9 mouse cellular contexts compared by ENCODE assay signal in the genomic region with DNA sequence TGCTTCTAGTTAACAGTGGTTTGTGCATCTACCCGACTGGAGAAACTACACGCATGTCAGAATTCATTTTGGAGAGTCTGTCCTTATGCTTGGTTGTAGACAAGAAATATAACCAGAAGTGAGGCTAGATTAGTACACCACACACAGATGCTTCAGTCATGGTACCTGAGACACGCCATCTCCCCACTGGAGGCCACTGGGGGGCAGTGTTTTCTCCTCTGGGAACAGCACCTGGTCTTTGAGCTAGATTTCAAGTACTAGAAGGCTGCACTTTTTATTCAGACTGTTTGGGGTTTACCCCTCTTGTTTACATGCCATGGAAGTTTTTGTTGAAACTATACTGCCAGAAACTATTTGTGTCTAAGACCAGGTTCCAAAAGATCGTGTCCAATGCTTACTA. TPM values are rescaled to one million over a fixed set of nuclear protein-coding genes. Genes with fewer than 3 reads are reported as not detected.
DNase-seq lines count a peak whose midpoint lies in the region; ATAC-seq and TF ChIP-seq lines count a peak whose summit lies in the region.
"Had no signal": no experiment of that assay in that cellular context is flagged by ENCODE, and none has a peak within 500 bp of the region (broad histone marks: within the 10 kb centered on the region; RNA-seq: fewer than 3 reads in every experiment).

No protein-coding gene starts in this region.

- ATAC-seq in hindbrain, postnatal 0 days: no peak
- no peak for ATAC-seq in hindbrain, embryonic 12.5 days (ENCODE audit: low FRiP score)

- H3K4me1 ChIP-seq in hindbrain, postnatal 0 days (ENCODE audit: insufficient read depth, low read length): no peaks in the 10 kb centered on the region
- no peaks in the 10 kb centered on the region for H3K4me1 ChIP-seq in hindbrain, embryonic 12.5 days
- no peaks in the 10 kb centered on the region for H3K4me1 ChIP-seq in CH12.LX (ENCODE audit: control insufficient read depth in 1 of 2, insufficient read depth in 2 of 2)
- H3K4me1 ChIP-seq in embryonic facial prominence, embryonic 10.5 days: no peaks in the 10 kb centered on the region
- H3K4me1 ChIP-seq: lung, embryonic 15.5 days had no signal

- TF ChIP-seq CTCF in hindbrain, postnatal 0 days (IDR thresholded peaks at IDR 0.05; ENCODE audit: low read depth): peak; percentile 58
- TF ChIP-seq CTCF in CH12.LX (conservative IDR thresholded peaks at IDR 0.05 in 1 of 2, IDR thresholded peaks at IDR 0.05 in 1 of 2; ENCODE audit: low read depth in 2 of 2, low read length in 2 of 2): peak; percentile 61 to 84

- TF ChIP-seq RAD21 in CH12.LX (IDR thresholded peaks at IDR 0.05; ENCODE audit: low read depth, low read length): peak; percentile 74

- H3K4me3 ChIP-seq in hindbrain, postnatal 0 days (ENCODE audit: low read length): no peak overlapping the region
- no peak overlapping the region for H3K4me3 ChIP-seq in hindbrain, embryonic 12.5 days
- no peak overlapping the region for H3K4me3 ChIP-seq in CH12.LX (replicated peaks in 1 of 3; ENCODE audit: low read depth in 2 of 3, low read length in 2 of 3, poor library complexity in 1 of 3)
- H3K4me3 ChIP-seq in embryonic facial prominence, embryonic 10.5 days: no peak overlapping the region
- H3K4me3 ChIP-seq: lung, embryonic 15.5 days had no signal

- H3K9me3 ChIP-seq in hindbrain, postnatal 0 days (ENCODE audit: low read length): no peaks in the 10 kb centered on the region
- no peaks in the 10 kb centered on the region for H3K9me3 ChIP-seq in hindbrain, embryonic 12.5 days (replicated peaks)
- no peaks in the 10 kb centered on the region for H3K9me3 ChIP-seq in CH12.LX (replicated peaks; ENCODE audit: low read length)
- no peaks in the 10 kb centered on the region for H3K9me3 ChIP-seq in embryonic facial prominence, embryonic 10.5 days
- H3K9me3 ChIP-seq: lung, embryonic 15.5 days had no signal

- H3K79me2 ChIP-seq in CH12.LX (replicated peaks; ENCODE audit: control insufficient read depth, extremely low read depth, insufficient read depth, poor library complexity, severe bottlenecking): no peaks in the 10 kb centered on the region

- DNase-seq in hindbrain, postnatal 0 days (ENCODE audit: low spot score): peak; percentile 32
- peak; percentile 68 for DNase-seq in CH12.LX (ENCODE audit: extremely low read depth)
- DNase-seq in adrenal gland, postnatal 36 days: peak; percentile 61 to 76
- peak; percentile 58 for DNase-seq in embryonic facial prominence, embryonic 10.5 days (ENCODE audit: low spot score)
- DNase-seq in layer of hippocampus, postnatal 10 days (ENCODE audit: low spot score in 2 of 2): peak; percentile 58 to 72
- DNase-seq in natural killer cell, adult 2 months (ENCODE audit: low spot score in 2 of 2): peak; percentile 18 to 64
- peak; percentile 71 for DNase-seq in thymus, postnatal 25 days

- dilution Hi-C loops in CH12.LX (cut with MboI; ENCODE audit: extremely low pct_ligation_motif_present, extremely low pct_unique_long_range_greater_than_20kb, low sequenced_read_pairs): no loop called here

- no peaks in the 10 kb centered on the region for H3K27me3 ChIP-seq in hindbrain, postnatal 0 days (ENCODE audit: insufficient read depth, low read length)
- H3K27me3 ChIP-seq in hindbrain, embryonic 12.5 days: no peaks in the 10 kb centered on the region
- no peaks in the 10 kb centered on the region for H3K27me3 ChIP-seq in CH12.LX (replicated peaks)
- no peaks in the 10 kb centered on the region for H3K27me3 ChIP-seq in embryonic facial prominence, embryonic 10.5 days (replicated peaks; ENCODE audit: low read depth, poor library complexity, severe bottlenecking)
- H3K27me3 ChIP-seq: lung, embryonic 15.5 days had no signal

- H3K27ac ChIP-seq in hindbrain, postnatal 0 days: no peak overlapping the region
- no peak overlapping the region for H3K27ac ChIP-seq in hindbrain, embryonic 12.5 days
- no peak overlapping the region for H3K27ac ChIP-seq in CH12.LX (ENCODE audit: insufficient read depth, low read depth)
- H3K27ac ChIP-seq in embryonic facial prominence, embryonic 10.5 days (replicated peaks): no peak overlapping the region
- H3K27ac ChIP-seq: lung, embryonic 15.5 days had no signal

- in situ Hi-C loops in CH12.LX (cut with MboI; ENCODE audit: low pct_ligation_motif_present, low pct_unique_long_range_greater_than_20kb, low sequenced_read_pairs): loop anchor here (10.0 to 25.0 kb wide), 2 partner anchors 287 to 944 kb away; no protein-coding TSS in a partner anchor

- no peak for TF ChIP-seq POLR2A in CH12.LX (IDR thresholded peaks at IDR 0.05; ENCODE audit: low read depth, low read length)

- no peak for TF ChIP-seq EP300 in CH12.LX (IDR thresholded peaks at IDR 0.05; ENCODE audit: low read length)

- 29% methylated on average over 4 of the region's 4 CpGs for WGBS in hindbrain, postnatal 0 days
- WGBS in hindbrain, embryonic 12.5 days: 29% methylated on average over 4 of the region's 4 CpGs
- 28% methylated on average over 4 of the region's 4 CpGs for WGBS in embryonic facial prominence, embryonic 10.5 days

- H3K4me2 ChIP-seq in hindbrain, postnatal 0 days (ENCODE audit: low read depth, low read length): no peak overlapping the region
- H3K4me2 ChIP-seq in hindbrain, embryonic 12.5 days (replicated peaks): no peak overlapping the region
- no peak overlapping the region for H3K4me2 ChIP-seq in CH12.LX (ENCODE audit: insufficient read depth, low read depth, poor library complexity, severe bottlenecking)
- H3K4me2 ChIP-seq: lung, embryonic 15.5 days had no signal

- no peak overlapping the region for H3K9ac ChIP-seq in hindbrain, postnatal 0 days (replicated peaks; ENCODE audit: low read length)
- no peak overlapping the region for H3K9ac ChIP-seq in hindbrain, embryonic 12.5 days
- H3K9ac ChIP-seq in CH12.LX (ENCODE audit: insufficient read depth, low read depth): no peak overlapping the region
- H3K9ac ChIP-seq: lung, embryonic 15.5 days had no signal

- H3K36me3 ChIP-seq in hindbrain, postnatal 0 days (ENCODE audit: insufficient read depth, low read length): no peaks in the 10 kb centered on the region
- H3K36me3 ChIP-seq in hindbrain, embryonic 12.5 days: no peaks in the 10 kb centered on the region
- no peaks in the 10 kb centered on the region for H3K36me3 ChIP-seq in CH12.LX (replicated peaks in 1 of 2; ENCODE audit: control insufficient read depth in 1 of 2, insufficient read depth in 1 of 2, low read length in 1 of 2)
- H3K36me3 ChIP-seq in embryonic facial prominence, embryonic 10.5 days (replicated peaks): no peaks in the 10 kb centered on the region
- H3K36me3 ChIP-seq: lung, embryonic 15.5 days had no signal

TF ChIP-seq in CH12.LX, 34 proteins besides CTCF, POLR2A, EP300 and RAD21 (continues in another document):
- TF ChIP-seq ZC3H11A (IDR thresholded peaks at IDR 0.05; ENCODE audit: low read depth, low read length): peak; percentile 58
- TF ChIP-seq SIN3A (IDR thresholded peaks at IDR 0.05; ENCODE audit: low read length): no peak
- TF ChIP-seq ZNF384 (IDR thresholded peaks at IDR 0.05; ENCODE audit: low read depth, low read length): no peak
- 0 out of 2 replicates have a peak, but pooled peaks have one; percentile 14 for TF ChIP-seq MEF2A (IDR thresholded peaks at IDR 0.05; ENCODE audit: borderline replicate concordance, low read depth, low read length)
- no peak for TF ChIP-seq BHLHE40 (IDR thresholded peaks at IDR 0.05; ENCODE audit: low read depth, low read length)
- TF ChIP-seq PAX5 (IDR thresholded peaks at IDR 0.05; ENCODE audit: low read length): no peak
- TF ChIP-seq JUND (conservative IDR thresholded peaks at IDR 0.05; ENCODE audit: low read depth, low read length): no peak
- 0 out of 2 replicates have a peak, but pooled peaks have one; percentile 53 for TF ChIP-seq IRF4 (IDR thresholded peaks at IDR 0.05; ENCODE audit: low read depth, low read length)
- TF ChIP-seq KAT2A (IDR thresholded peaks at IDR 0.05; ENCODE audit: insufficient replicate concordance, low read length): no peak
- TF ChIP-seq MAX (IDR thresholded peaks at IDR 0.05; ENCODE audit: low read length): no peak
- no peak for TF ChIP-seq ZKSCAN1 (IDR thresholded peaks at IDR 0.05; ENCODE audit: borderline replicate concordance, low read depth, low read length)
- TF ChIP-seq NELFE (IDR thresholded peaks at IDR 0.05; ENCODE audit: low read depth, low read length): no peak
- no peak for TF ChIP-seq USF2 (conservative IDR thresholded peaks at IDR 0.05; ENCODE audit: low read depth, low read length)
- no peak for TF ChIP-seq NRF1 (IDR thresholded peaks at IDR 0.05; ENCODE audit: low read depth, low read length)
- TF ChIP-seq UBTF (IDR thresholded peaks at IDR 0.05; ENCODE audit: low read depth, low read length): no peak
- TF ChIP-seq RCOR1 (conservative IDR thresholded peaks at IDR 0.05; ENCODE audit: low read depth, low read length): no peak
- no peak for TF ChIP-seq CHD2 (IDR thresholded peaks at IDR 0.05; ENCODE audit: low read length)
- no peak for TF ChIP-seq JUN (IDR thresholded peaks at IDR 0.05; ENCODE audit: insufficient read depth, low read depth, low read length)
- TF ChIP-seq ETS1 (conservative IDR thresholded peaks at IDR 0.05; ENCODE audit: low read depth, low read length): no peak
- TF ChIP-seq ZMIZ1 (IDR thresholded peaks at IDR 0.05; ENCODE audit: low read depth, low read length): no peak
- TF ChIP-seq MXI1 (IDR thresholded peaks at IDR 0.05; ENCODE audit: low read depth, low read length): no peak
- no peak for TF ChIP-seq HCFC1 (IDR thresholded peaks at IDR 0.05; ENCODE audit: low read depth, low read length)
- TF ChIP-seq SMC3 (IDR thresholded peaks at IDR 0.05; ENCODE audit: low read depth, low read length): peak; percentile 88
- no peak for TF ChIP-seq CHD1 (IDR thresholded peaks at IDR 0.05; ENCODE audit: low read depth, low read length)
- TF ChIP-seq POLR2AphosphoS2 (IDR thresholded peaks at IDR 0.05; ENCODE audit: low read depth, low read length): no peak
- TF ChIP-seq MAZ (IDR thresholded peaks at IDR 0.05; ENCODE audit: low read depth, low read length): no peak
- TF ChIP-seq USF1 (IDR thresholded peaks at IDR 0.05; ENCODE audit: low read depth, low read length): no peak
- TF ChIP-seq TCF12 (IDR thresholded peaks at IDR 0.05; ENCODE audit: low read depth, low read length): no peak

RNA-seq across cellular contexts. Expression of gene Psmd14, which starts 43.2 kb away (rescaled TPM):
- total RNA-seq in hindbrain, postnatal 0 days (2014; rRNA removed): 84.3 and 93.1 TPM in 2 replicates
- 200 TPM in 2 replicates for polyA plus RNA-seq in hindbrain, postnatal 0 days (2015; fragmentation: Nextera tagmentation; extraction: Ambion mirVana)
- polyA plus RNA-seq in hindbrain, embryonic 12.5 days (2016; fragmentation: Nextera tagmentation; extraction: Ambion mirVana): 208 and 214 TPM in 2 replicates
- 159 and 197 TPM in 2 replicates for total RNA-seq in CH12.LX (2012; rRNA removed)
- total RNA-seq in CH12.LX (2014; rRNA removed): 418 and 453 TPM in 2 replicates
- 228 and 267 TPM in 2 replicates for polyA plus RNA-seq in CH12.LX (2012; ENCODE audit: insufficient read length, low read depth)
- total RNA-seq in adrenal gland, postnatal 36 days (2021): 100 to 1,000 TPM in 1 of 2 experiments, 10 to 100 TPM in 1; 97.0 to 112 TPM
- polyA plus RNA-seq in embryonic facial prominence, embryonic 10.5 days (2016; fragmentation: Nextera tagmentation; extraction: Ambion mirVana): 247 and 252 TPM in 2 replicates
- 100 to 1,000 TPM; 131 to 133 TPM for total RNA-seq in layer of hippocampus, postnatal 10 days (2021)
